Mouse (Mus musculus) mature B cell (primary cell): ENCODE data around the gene Zfp979.
"Not testable (repeated sequence)": the region's sequence is repeated elsewhere in the genome, so short reads cannot be mapped to it uniquely, and the experiment has no call there.

ENCODE experiments used
- in situ Hi-C: fragments of 300-500 bp; cut with MboI; formaldehyde crosslinking; loops from 2 replicates; pipeline ENCODE4 v1.14.3; 2019

The Zfp979 gene

GRCm38 (mm10) chr4:147642413-147642812 lies at the start of gene Zfp979:
Gene Zfp979 (minus strand): TSS chr4:147642513.
- in situ Hi-C loops: not testable (repeated sequence)

DNA sequence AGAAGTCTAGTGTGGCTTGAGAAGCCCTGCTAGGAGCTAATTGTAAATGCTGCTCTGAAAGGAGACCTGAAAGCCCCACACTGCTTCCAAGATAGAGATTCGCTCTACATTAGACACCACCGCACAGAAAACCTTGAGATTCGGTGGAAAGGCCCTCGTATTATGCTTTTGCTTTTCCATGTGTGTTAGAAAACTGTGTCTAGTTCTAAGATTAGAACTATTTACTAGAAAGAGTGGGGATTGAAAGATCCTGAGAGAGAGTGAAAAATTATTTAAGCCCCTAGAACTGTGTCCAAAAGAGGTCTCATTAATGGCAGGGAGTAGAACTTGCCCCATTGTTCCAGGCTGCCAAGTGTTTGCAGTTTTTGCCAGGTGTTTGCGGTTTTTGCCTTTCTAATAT lies 12.9 kb upstream of the Zfp979 start:
- in situ Hi-C loops: not testable (repeated sequence)

DNA sequence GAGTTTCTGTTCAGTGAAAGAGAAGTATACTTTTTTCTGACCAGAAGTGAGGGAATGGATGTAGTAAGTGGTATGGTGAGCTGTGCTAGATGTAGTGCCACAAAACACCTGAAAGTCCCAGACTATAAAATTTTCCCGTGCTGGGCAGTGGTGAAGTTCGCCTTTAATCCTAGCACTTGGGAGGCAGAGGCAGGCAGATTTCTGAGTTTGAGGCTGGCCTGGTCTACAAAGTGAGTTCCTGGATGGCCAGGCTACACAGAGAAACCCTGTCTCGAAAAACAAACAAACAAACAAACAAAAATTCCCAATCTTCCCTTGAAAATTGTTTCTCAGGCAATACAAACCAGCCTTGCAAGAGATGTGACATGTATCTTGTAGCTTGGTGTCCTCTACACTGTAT lies 5.1 kb upstream of the Zfp979 start:
- in situ Hi-C loops: not testable (repeated sequence)

DNA sequence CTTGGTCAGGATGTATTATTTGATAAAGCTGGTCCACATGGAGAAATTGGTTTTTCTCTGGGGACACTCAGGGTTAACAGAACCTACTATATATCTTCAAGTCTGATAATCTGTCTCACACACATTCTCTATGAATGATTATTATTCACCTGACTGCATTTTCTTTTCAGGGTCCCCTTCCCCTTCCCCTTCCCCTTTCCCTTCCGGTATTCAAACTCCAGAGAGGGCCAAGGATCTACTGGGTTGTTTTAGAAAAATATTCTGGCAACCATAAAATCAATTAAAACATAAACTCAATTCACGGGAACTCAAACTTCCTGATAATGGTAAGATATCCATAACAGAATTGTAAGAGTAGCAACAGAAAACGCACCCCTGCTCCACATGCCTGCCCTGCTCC lies 381 bp downstream of the Zfp979 start:
- in situ Hi-C loops: not testable (repeated sequence)

- in situ Hi-C loops: not testable (repeated sequence)
These were observed 8.5 kb downstream of the Zfp979 start for GRCm38 (mm10) chr4:147633818-147634262.

GRCm38 (mm10) chr4:147606511-147606910 lies 35.8 kb downstream of the Zfp979 start:
- in situ Hi-C loops: not testable (repeated sequence)

GRCm38 (mm10) chr4:147605521-147605920 lies 36.8 kb downstream of the Zfp979 start:
- in situ Hi-C loops: no loop called here

DNA sequence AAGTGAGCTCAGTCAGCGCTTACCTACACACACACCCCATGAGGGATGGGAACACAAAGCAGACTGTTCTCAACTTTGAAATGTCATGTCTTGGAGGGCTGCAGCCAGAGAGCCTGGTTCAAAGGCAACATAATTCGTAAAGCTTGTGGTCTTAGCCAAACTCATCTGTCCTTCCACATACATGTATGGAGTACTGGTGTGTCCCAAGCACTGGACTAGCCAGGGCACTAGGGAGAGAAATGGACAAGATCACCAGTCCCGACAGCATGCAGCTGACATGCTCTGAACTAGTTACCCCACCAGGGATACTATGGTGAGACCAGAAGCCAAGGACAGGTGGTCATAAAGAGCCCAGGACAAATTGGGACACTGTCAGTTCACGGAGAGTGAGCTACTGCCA lies 38.5 kb downstream of the Zfp979 start:
- in situ Hi-C loops: no loop called here

GRCm38 (mm10) chr4:147601881-147602280 lies 40.4 kb downstream of the Zfp979 start:
- in situ Hi-C loops: no loop called here

GRCm38 (mm10) chr4:147598831-147599230 lies 43.5 kb downstream of the Zfp979 start:
- in situ Hi-C loops: no loop called here

GRCm38 (mm10) chr4:147597685-147598084 lies 44.6 kb downstream of the Zfp979 start:
- in situ Hi-C loops: no loop called here

DNA sequence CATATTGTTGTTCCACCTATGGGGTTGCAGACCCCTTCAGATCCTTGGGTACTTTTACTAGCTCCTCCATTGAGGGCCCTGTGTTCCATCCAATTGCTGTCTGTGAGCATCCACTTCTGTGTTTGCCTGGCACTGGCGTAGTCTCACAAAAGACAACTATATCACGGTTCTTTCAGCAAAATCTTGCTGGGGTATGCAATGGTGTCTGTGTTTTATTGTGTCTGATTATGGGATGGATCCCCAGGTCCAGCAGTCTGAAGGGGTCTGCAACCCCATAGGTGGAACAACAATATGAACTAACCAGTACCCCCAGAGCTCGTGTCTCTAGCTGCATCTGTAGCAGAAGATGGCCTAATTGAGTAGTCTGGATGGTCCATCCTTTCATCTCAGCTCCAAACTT lies 47.7 kb downstream of the Zfp979 start:
- in situ Hi-C loops: not testable (repeated sequence)

DNA sequence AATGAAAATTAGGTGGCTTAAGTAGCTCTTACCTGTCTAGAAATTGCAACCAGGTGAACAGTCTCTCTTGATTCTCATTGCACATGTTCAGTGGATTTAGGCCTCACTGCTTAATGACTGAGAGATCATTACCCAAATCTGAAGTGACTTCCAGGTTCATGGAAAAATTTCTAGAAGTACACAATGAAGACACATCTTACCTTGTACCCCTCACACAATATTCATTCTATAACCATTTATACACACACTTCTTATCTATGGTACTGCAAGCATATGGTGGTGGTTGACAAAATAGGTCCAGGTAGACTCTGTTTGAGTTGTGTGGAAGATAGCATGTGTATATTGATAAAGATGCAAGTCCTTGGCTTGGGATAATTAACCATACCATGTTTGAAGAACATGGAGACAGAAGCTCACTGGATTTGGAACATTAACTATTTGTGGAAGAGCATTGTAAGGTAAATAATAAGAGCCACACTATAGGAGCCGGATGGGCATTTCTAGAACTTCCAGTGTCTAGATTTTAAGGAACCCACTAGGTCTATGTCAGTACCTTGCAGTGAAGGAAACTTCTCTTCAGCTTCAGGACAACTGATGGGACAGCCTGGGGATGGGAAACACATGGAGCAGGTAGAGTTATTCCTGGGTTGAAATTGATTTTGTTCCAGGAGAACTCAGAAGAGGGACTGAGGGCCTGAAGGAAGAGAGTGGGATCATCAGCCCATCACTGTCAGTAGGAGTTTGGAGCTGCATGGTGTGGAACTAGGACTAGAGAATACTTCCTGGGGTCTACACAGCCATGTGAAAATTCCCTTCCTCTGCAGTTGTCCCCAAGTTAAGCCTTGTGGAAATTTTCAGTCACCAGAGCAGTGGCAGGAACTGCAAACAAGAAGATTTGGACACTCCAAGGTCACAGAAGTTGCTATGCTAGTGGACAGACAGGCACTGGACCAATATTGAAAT lies 55.5 kb downstream of the Zfp979 start:
- in situ Hi-C loops: no loop called here

GRCm38 (mm10) chr4:147579371-147579770 lies 62.9 kb downstream of the Zfp979 start:
- in situ Hi-C loops: not testable (repeated sequence)

GRCm38 (mm10) chr4:147571156-147571555 lies 71.2 kb downstream of the Zfp979 start:
- in situ Hi-C loops: not testable (repeated sequence)

DNA sequence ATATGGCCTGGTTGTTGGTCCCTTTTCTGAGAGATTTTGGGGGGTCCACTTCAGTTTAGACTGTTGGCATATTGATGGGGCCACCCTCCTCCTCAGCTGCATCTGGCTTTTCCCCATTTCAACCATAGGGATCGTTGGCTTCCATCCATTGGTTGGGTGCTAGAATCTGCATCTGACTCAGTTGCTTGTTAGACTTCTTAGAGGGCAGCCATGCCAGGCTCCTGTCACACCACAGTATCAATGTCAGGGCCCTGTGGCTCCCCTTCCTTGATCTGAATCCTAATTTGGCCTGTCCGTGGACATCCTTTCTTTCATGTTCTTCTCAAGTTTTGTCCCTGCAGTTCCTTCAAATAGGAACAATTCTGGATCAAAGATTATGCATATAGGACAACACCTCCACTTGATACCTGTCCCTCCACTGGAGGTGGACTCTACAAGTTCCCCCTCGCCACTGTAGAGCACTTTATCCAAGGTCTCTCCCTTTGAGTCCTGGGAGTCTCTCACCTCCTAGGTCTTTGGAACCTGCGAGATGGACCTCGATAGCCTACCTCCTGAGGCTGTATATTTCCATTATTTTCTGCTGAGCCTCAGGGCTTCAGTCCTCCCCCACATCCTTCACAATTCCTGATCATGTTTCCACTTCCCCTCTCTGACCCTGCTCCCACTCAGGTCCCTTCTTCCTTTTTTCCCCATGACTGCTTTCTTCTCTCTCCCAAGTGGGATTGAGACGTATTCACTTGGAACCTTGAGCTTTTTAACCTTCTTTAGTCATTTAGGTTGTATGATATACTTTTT lies 76.7 kb downstream of the Zfp979 start:
- in situ Hi-C loops: no loop called here
